Mouse (Mus musculus): ENCODE measurements around the gene Vmn1r210. TPM values are rescaled to one million over a fixed set of nuclear protein-coding genes. Genes with fewer than 3 reads are reported as not detected.
"Not testable (repeated sequence)": the region's sequence is repeated elsewhere in the genome, so short reads cannot be mapped to it uniquely, and the experiment has no call there.

The Vmn1r210 gene
- total and polyA plus RNA-seq, 2 experiments from 2014 or later: not detected

DNA sequence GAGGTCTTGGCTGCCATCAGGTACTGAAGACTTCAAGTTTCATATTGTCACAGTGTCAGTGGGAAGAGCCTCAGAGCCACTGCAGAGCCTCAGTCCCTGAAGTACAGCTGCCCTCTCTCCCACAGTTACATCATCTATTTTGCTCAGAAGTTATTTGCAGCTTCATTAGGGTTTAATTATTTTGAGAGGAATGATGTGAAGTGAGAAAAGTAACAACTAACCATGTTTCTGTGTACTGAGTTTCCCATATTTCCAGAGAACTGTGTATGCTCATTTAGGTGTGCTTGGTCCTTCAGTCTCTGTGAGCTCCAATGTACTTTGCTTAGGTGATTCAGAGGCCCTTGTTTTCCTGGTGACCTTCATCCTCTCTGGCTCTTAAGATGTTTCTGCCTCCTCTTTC lies 21.6 kb downstream of the Vmn1r210 start, which contains the start of gene Vmn1r209:
TSS of gene Vmn1r209 (minus strand) at position 101 of the 400 bp plus-strand sequence.
- not testable (repeated sequence) for H3K36me3 ChIP-seq (replicated peaks; ENCODE audit: control insufficient read depth, insufficient read depth, low read length); DNase-seq (ENCODE audit: low spot score); H3K4me2 ChIP-seq (ENCODE audit: low read depth, low read length); H3K9me3 ChIP-seq (replicated peaks; ENCODE audit: control insufficient read depth, low read length); ATAC-seq (ENCODE audit: insufficient read depth, low read depth); H3K4me1 ChIP-seq (ENCODE audit: control insufficient read depth, insufficient read depth); H3K27me3 ChIP-seq (ENCODE audit: control insufficient read depth, insufficient read depth, low read length); H3K27ac ChIP-seq (ENCODE audit: low read depth); H3K4me3 ChIP-seq (ENCODE audit: low read depth, low read length); H3K9ac ChIP-seq (replicated peaks; ENCODE audit: low read depth, low read length)

DNA sequence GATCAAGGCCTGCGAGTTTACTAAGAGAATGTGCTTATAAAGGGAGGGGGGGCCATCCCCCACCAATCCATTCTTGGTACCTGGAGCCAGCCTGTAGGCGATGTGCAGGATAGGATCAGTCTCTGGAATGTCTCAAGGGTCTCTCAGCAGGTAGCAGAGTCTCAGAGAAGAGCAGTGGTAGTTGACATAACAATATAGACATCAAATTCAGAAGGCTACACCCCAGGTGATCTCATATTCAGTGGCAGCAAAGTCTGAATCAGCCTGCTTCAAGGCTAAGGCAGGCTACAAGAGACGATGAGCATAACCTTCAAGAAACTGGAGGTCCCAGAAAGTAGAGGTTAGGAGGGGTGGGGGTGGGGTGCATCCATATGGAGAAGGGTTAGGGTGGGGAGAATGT lies 43.1 kb downstream of the Vmn1r210 start:
- not testable (repeated sequence) for ATAC-seq (ENCODE audit: insufficient read depth, low read depth); H3K27me3 ChIP-seq (ENCODE audit: control insufficient read depth, insufficient read depth, low read length); H3K9ac ChIP-seq (replicated peaks; ENCODE audit: low read depth, low read length); H3K4me1 ChIP-seq (ENCODE audit: control insufficient read depth, insufficient read depth); H3K9me3 ChIP-seq (replicated peaks; ENCODE audit: control insufficient read depth, low read length); H3K4me3 ChIP-seq (ENCODE audit: low read depth, low read length); H3K4me2 ChIP-seq (ENCODE audit: low read depth, low read length); H3K27ac ChIP-seq (ENCODE audit: low read depth); H3K36me3 ChIP-seq (replicated peaks; ENCODE audit: control insufficient read depth, insufficient read depth, low read length); DNase-seq (ENCODE audit: low spot score)
- WGBS: 69% methylated on average over 3 of the region's 3 CpGs

DNA sequence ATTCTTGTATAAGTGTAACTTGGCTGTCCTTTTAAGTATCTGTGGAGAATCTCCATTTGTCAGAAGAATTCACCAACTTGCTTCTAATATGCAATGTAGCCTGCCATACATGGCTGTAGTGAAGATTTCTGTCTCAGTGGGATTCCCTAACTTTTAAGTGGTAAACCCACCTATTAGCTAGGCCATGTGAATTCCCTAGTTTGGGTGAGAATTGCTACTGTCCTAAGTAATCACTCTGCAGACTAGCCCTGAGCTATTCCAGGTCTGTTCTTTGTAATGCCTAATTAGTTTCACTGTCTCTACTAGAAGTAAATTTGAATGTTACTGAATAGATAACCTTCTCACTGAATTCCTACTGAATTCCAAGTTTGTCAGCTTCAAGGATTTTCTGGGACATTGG lies 47.0 kb downstream of the Vmn1r210 start:
- not testable (repeated sequence) for H3K4me1 ChIP-seq (ENCODE audit: control insufficient read depth, insufficient read depth); DNase-seq (ENCODE audit: low spot score); H3K9me3 ChIP-seq (replicated peaks; ENCODE audit: control insufficient read depth, low read length); H3K36me3 ChIP-seq (replicated peaks; ENCODE audit: control insufficient read depth, insufficient read depth, low read length); H3K4me2 ChIP-seq (ENCODE audit: low read depth, low read length); H3K27ac ChIP-seq (ENCODE audit: low read depth); H3K27me3 ChIP-seq (ENCODE audit: control insufficient read depth, insufficient read depth, low read length); H3K9ac ChIP-seq (replicated peaks; ENCODE audit: low read depth, low read length); H3K4me3 ChIP-seq (ENCODE audit: low read depth, low read length); ATAC-seq (ENCODE audit: insufficient read depth, low read depth)

DNA sequence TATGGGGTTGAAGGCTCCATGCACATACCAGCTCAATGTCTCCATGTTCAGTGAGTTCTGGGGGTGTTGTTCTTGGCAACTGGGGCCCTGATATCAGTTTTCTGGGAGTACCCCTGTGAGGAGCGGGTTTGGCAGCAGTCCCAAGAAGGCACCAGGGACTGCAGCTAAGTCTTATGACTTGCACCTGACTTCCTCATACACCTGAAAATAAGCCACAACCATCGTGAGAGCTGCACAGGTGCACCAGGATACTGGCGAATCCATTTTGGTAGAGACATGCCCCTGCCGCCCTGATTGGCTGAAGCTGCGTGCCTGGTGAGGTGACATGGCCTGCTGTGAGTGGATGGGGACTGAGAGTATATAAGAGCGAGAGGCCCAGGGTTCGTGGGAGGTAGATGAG lies 53.8 kb downstream of the Vmn1r210 start, which contains the start of gene Vmn1r208:
TSS of gene Vmn1r208 (minus strand) at position 101 of the 400 bp plus-strand sequence.
- not testable (repeated sequence) for H3K36me3 ChIP-seq (replicated peaks; ENCODE audit: control insufficient read depth, insufficient read depth, low read length); H3K4me2 ChIP-seq (ENCODE audit: low read depth, low read length); H3K4me1 ChIP-seq (ENCODE audit: control insufficient read depth, insufficient read depth); H3K4me3 ChIP-seq (ENCODE audit: low read depth, low read length); H3K9me3 ChIP-seq (replicated peaks; ENCODE audit: control insufficient read depth, low read length); H3K9ac ChIP-seq (replicated peaks; ENCODE audit: low read depth, low read length); ATAC-seq (ENCODE audit: insufficient read depth, low read depth); DNase-seq (ENCODE audit: low spot score); H3K27ac ChIP-seq (ENCODE audit: low read depth); H3K27me3 ChIP-seq (ENCODE audit: control insufficient read depth, insufficient read depth, low read length)
- no CpG with 5 or more reads among the region's 7 CpGs for WGBS

Other genes starting within 250 kb of the Vmn1r210 start
- gene Vmn1r205, start 238.3 kb downstream of the Vmn1r210 start, total RNA-seq (2014; rRNA removed; ENCODE audit: low replicate concordance): not detected in 2 replicates
- not detected in 2 replicates for gene Vmn1r205, start 238.3 kb downstream of the Vmn1r210 start, polyA plus RNA-seq (2015; fragmentation: Nextera tagmentation; extraction: Ambion mirVana)
- not detected in 2 replicates for gene Vmn1r206, start 207.1 kb downstream of the Vmn1r210 start, total RNA-seq (2014; rRNA removed; ENCODE audit: low replicate concordance)
- gene Vmn1r206, start 207.1 kb downstream of the Vmn1r210 start, polyA plus RNA-seq (2015; fragmentation: Nextera tagmentation; extraction: Ambion mirVana): not detected in 2 replicates
- not detected in 2 replicates for gene Vmn1r207-ps, start 101.7 kb downstream of the Vmn1r210 start, total RNA-seq (2014; rRNA removed; ENCODE audit: low replicate concordance)
- not detected in 2 replicates for gene Vmn1r207-ps, start 101.7 kb downstream of the Vmn1r210 start, polyA plus RNA-seq (2015; fragmentation: Nextera tagmentation; extraction: Ambion mirVana)
- gene Vmn1r208, start 53.9 kb downstream of the Vmn1r210 start, total RNA-seq (2014; rRNA removed; ENCODE audit: low replicate concordance): not detected in 2 replicates
- not detected in 2 replicates for gene Vmn1r208, start 53.9 kb downstream of the Vmn1r210 start, polyA plus RNA-seq (2015; fragmentation: Nextera tagmentation; extraction: Ambion mirVana)
- gene Vmn1r209, start 21.7 kb downstream of the Vmn1r210 start, total RNA-seq (2014; rRNA removed; ENCODE audit: low replicate concordance): not detected in 2 replicates
- not detected in 2 replicates for gene Vmn1r209, start 21.7 kb downstream of the Vmn1r210 start, polyA plus RNA-seq (2015; fragmentation: Nextera tagmentation; extraction: Ambion mirVana)
- not detected in 2 replicates for gene Vmn1r211, start 26.2 kb upstream of the Vmn1r210 start, total RNA-seq (2014; rRNA removed; ENCODE audit: low replicate concordance)
- gene Vmn1r211, start 26.2 kb upstream of the Vmn1r210 start, polyA plus RNA-seq (2015; fragmentation: Nextera tagmentation; extraction: Ambion mirVana): not detected in 2 replicates
- gene Vmn1r212, start 52.9 kb upstream of the Vmn1r210 start, total RNA-seq (2014; rRNA removed; ENCODE audit: low replicate concordance): not detected in 2 replicates
- gene Vmn1r212, start 52.9 kb upstream of the Vmn1r210 start, polyA plus RNA-seq (2015; fragmentation: Nextera tagmentation; extraction: Ambion mirVana): not detected in 2 replicates
- not detected in 2 replicates for gene Vmn1r213, start 176.3 kb upstream of the Vmn1r210 start, total RNA-seq (2014; rRNA removed; ENCODE audit: low replicate concordance)
- not detected in 2 replicates for gene Vmn1r213, start 176.3 kb upstream of the Vmn1r210 start, polyA plus RNA-seq (2015; fragmentation: Nextera tagmentation; extraction: Ambion mirVana)
- not detected in 2 replicates for gene Vmn1r214, start 199.1 kb upstream of the Vmn1r210 start, total RNA-seq (2014; rRNA removed; ENCODE audit: low replicate concordance)
- gene Vmn1r214, start 199.1 kb upstream of the Vmn1r210 start, polyA plus RNA-seq (2015; fragmentation: Nextera tagmentation; extraction: Ambion mirVana): not detected in 2 replicates
- not detected in 2 replicates for gene Vmn1r215, start 236.7 kb upstream of the Vmn1r210 start, total RNA-seq (2014; rRNA removed; ENCODE audit: low replicate concordance)
- not detected in 2 replicates for gene Vmn1r215, start 236.7 kb upstream of the Vmn1r210 start, polyA plus RNA-seq (2015; fragmentation: Nextera tagmentation; extraction: Ambion mirVana)

Measured in heart, postnatal 0 days (tissue).